Mouse (Mus musculus) embryonic facial prominence, embryonic 14.5 days (tissue): ENCODE measurements around the gene Ubr2. TPM values are rescaled to one million over a fixed set of nuclear protein-coding genes. Genes with fewer than 3 reads are reported as not detected.

Experiments used
- ATAC-seq: fragments of 200-750 bp; cut with Nextera tagmentation; 2 replicates; pipeline ENCODE4 v1.8.0; 2017; ENCODE audit warnings: low read depth, moderate number of reproducible peaks, moderate TSS enrichment
- DNase-seq: peaks from one replicate; pipeline ENCODE4 v3.0.0-alpha.2; 2015; ENCODE audit warnings: low spot score
- H3K27ac ChIP-seq: fragments of 300-500 bp; sonication (generic); replicated peaks from 2 replicates; pipeline ENCODE4 v1.5.1; 2014; ENCODE audit warnings: low read depth, mild to moderate bottlenecking, low read length, moderate library complexity
- H3K27me3 ChIP-seq: fragments of 300-500 bp; sonication (generic); replicated peaks from 2 replicates; pipeline ENCODE4 v1.6.1; 2014; ENCODE audit warnings: low read length; ENCODE audit not compliant: control insufficient read depth, insufficient read depth
- H3K36me3 ChIP-seq: fragments of 300-500 bp; sonication (generic); 2 replicates; pipeline ENCODE4 v1.6.1; 2014; ENCODE audit warnings: low read length, mixed read lengths; ENCODE audit not compliant: control insufficient read depth, insufficient read depth
- H3K4me1 ChIP-seq: fragments of 300-500 bp; sonication (generic); 2 replicates; pipeline ENCODE4 v1.6.1; 2014; ENCODE audit warnings: antibody characterized with exemption, low read length; ENCODE audit not compliant: control insufficient read depth, insufficient read depth
- H3K4me2 ChIP-seq: fragments of 300-500 bp; sonication (generic); 2 replicates; pipeline ENCODE4 v1.6.1; 2014; ENCODE audit warnings: low read depth, mild to moderate bottlenecking, low read length, moderate library complexity, mixed read lengths
- H3K4me3 ChIP-seq: fragments of 300-500 bp; sonication (generic); 2 replicates; pipeline ENCODE4 v1.5.1; 2014; ENCODE audit warnings: low read depth, mild to moderate bottlenecking, low read length
- H3K9ac ChIP-seq: fragments of 300-500 bp; sonication (generic); 2 replicates; pipeline ENCODE4 v1.6.1; 2014; ENCODE audit warnings: low read depth, mild to moderate bottlenecking, low read length, moderate library complexity, mixed read lengths
- H3K9me3 ChIP-seq: fragments of 300-500 bp; sonication (generic); 2 replicates; pipeline ENCODE4 v1.6.1; 2016; ENCODE audit warnings: low read length; ENCODE audit not compliant: control insufficient read depth
- WGBS: fragments of 180-500 bp; shearing (Covaris S2); extraction: QIAGEN DNeasy Blood & Tissue Kit; methylation state at CpG from one replicate; pipeline ENCODE4 v1.1.7; 2014; 5-methylcytosine and 5-hydroxymethylcytosine counted together
- polyA plus RNA-seq: library from polyadenylated mRNA; unstranded; fragments of >200 nt; fragmentation: Nextera tagmentation; extraction: Ambion mirVana; gene quantifications from 2 replicates; pipeline ENCODE4 v1.2.1, GENCODE M21; 2014

Gene Ubr2
- polyA plus RNA-seq, 1 experiment from 2014 or later: 21.9 TPM

DNA sequence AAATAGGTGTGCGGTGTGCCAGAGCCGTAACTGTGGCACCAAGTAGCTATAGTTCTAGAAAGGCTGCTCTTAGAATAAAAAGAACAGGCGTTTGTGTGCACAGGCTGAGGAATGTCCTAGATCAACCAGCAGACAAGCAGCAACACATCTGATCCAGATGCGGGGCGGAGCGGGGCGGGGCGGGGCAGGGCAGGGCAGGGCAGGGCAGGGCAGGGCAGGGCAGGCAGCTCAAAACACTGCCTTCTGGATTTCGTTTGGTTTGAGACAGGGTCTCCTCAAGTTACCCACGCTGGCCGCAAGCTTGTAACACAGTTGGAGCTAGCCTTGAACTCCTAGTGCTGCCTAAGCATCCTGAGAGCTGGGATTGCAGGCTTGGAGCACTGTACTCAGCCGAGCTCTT lies 81.1 kb downstream of the Ubr2 start:
- ATAC-seq (0 out of 2 replicates have a peak, but pooled peaks have one; percentile 50), DNase-seq (peak; percentile 4)
- Histone ChIP-seq H3K9ac (no peak overlapping the region), H3K27ac (no peak overlapping the region), H3K4me2 (no peak overlapping the region), H3K36me3 (peaks cover 54% of the 10 kb centered on the region), H3K27me3 (no peaks in the 10 kb centered on the region), H3K9me3 (no peaks in the 10 kb centered on the region), H3K4me3 (no peak overlapping the region), H3K4me1 (no peaks in the 10 kb centered on the region)
- WGBS: 69% methylated on average over 12 of the region's 12 CpGs

DNA sequence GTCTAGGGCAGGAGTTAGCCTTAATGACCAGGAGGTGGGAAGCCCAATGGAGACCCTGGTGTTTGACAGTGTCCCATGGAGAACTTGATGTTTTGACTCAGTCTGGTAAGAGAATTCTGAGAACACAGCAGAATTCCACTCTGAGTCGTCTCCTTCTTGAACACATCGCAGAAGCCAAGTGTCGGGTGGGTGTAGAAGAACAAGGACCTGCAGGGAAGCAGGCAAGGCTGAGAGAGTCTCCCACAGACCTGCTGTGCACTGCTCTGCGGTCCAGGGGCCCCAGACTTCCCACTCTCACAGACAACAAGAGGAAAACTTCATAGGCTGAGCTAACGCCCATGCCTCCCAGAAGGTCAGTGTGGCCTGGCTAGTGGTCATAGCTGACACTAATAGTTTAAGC lies 82.6 kb downstream of the Ubr2 start:
- no peak overlapping the region for H3K9ac ChIP-seq
- DNase-seq (no peak), ATAC-seq (no peak)
- no peak overlapping the region for H3K4me3 ChIP-seq
- H3K27me3 ChIP-seq: no peaks in the 10 kb centered on the region
- H3K9me3 ChIP-seq: no peaks in the 10 kb centered on the region
- H3K27ac ChIP-seq: no peak overlapping the region
- WGBS: 96% methylated on average over 5 of the region's 5 CpGs
- H3K36me3 ChIP-seq: peaks cover 39% of the 10 kb centered on the region
- H3K4me2 ChIP-seq: no peak overlapping the region
- no peaks in the 10 kb centered on the region for H3K4me1 ChIP-seq

DNA sequence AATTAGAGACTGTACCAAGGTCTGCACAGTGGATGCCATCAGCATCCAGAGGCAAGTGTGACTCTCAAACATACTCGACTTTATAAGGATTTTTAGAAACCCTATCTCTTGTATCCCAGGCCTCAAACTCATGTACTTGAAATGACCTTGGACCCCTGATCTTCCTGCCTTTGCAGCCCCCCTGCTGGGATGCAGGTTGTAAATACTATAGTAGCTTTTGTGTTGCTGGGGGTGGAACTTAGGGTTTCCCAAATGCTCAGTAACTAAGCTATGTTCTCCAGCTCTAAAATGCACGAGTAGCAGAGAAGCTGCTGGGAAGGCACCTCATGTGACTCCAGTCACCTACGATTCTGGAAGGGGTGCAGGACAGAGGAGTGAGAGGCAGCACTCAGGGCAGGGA lies 83.4 kb downstream of the Ubr2 start:
- Histone ChIP-seq H3K9me3 (no peaks in the 10 kb centered on the region), H3K4me1 (no peaks in the 10 kb centered on the region), H3K27ac (no peak overlapping the region), H3K36me3 (peaks cover 31% of the 10 kb centered on the region), H3K4me2 (no peak overlapping the region), H3K4me3 (no peak overlapping the region), H3K27me3 (no peaks in the 10 kb centered on the region), H3K9ac (no peak overlapping the region)
- no peak for DNase-seq
- ATAC-seq: no peak
- WGBS: 68% methylated on average over 3 of the region's 3 CpGs

DNA sequence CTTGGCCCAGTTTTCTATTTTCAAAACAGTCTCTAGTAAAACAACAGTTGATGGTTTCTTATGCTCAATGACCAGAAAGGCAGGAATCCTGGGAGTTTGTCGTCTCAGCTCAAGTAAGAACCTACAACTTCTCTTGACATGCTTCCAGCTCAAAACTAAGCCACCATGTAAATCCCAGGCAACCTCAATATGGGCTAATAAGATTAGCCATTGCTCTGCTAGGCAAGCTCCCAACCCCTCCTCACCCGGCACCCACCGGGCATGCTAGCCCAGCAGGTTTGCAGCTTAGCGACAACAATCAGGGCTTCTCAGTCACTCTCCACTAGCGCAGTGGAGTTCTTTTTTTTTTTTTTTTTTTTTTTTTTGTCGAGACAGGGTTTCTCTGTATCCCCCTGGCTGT lies 84.2 kb downstream of the Ubr2 start:
- H3K9ac ChIP-seq: no peak overlapping the region
- no peaks in the 10 kb centered on the region for H3K4me1 ChIP-seq
- H3K27ac ChIP-seq: no peak overlapping the region

DNA sequence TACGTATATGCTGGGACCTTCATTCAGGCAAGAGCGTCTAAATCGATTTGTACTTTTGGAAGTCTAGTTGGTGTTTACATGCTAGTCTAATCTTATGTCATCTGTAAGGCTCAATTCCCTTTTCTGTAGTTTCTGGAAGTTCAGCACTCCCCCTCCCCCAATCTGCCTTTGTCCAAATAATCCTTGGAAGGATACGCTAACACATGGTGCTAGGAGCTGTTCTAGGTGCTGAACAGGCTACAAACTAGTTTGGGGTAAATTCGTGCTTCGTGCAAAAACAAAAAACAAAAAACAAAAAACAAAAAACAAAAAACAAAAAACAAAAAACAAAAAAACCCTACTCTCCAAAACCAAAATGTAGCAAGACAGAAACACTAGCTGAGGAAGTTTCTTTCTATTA lies 89.5 kb downstream of the Ubr2 start:
- DNase-seq: peak; percentile 86

More for the DNA sequence above, 84.2 kb downstream of the Ubr2 start:
- 51% methylated on average over 6 of the region's 6 CpGs for WGBS
- Histone ChIP-seq H3K9me3 (no peaks in the 10 kb centered on the region), H3K4me2 (no peak overlapping the region), H3K36me3 (peaks cover 24% of the 10 kb centered on the region), H3K4me3 (no peak overlapping the region), H3K27me3 (no peaks in the 10 kb centered on the region)
- ATAC-seq (no peak), DNase-seq (peak; percentile 4)

DNA sequence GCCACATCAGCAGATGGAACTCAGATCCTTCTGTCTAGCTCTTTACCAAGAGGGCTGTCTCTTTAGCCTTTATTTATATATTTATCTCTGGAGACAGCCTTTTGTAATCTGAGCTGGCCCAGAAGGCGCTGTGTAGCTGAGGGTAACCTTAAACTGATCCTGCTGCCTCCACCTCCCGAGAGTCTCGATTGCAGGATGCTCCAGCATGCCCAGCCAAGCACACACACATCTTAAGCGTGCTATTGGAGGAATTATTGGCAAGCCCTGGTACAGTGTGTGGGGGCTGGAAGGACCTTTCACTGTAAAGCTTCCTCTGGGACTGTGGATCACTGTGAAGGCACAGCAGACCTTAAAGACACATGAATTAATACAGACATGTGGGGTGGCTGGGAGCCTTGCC lies 91.4 kb downstream of the Ubr2 start:
- no peak overlapping the region for H3K4me3 ChIP-seq
- no peaks in the 10 kb centered on the region for H3K4me1 ChIP-seq
- H3K9me3 ChIP-seq: no peaks in the 10 kb centered on the region
- no peaks in the 10 kb centered on the region for H3K36me3 ChIP-seq
- H3K4me2 ChIP-seq: no peak overlapping the region
- DNase-seq (peak; percentile 45), ATAC-seq (peak; percentile 86)
- no peak overlapping the region for H3K27ac ChIP-seq
- H3K9ac ChIP-seq: no peak overlapping the region
- no peaks in the 10 kb centered on the region for H3K27me3 ChIP-seq
- 15% methylated on average over 4 of the region's 4 CpGs for whole genome bisulfite sequencing

More for the DNA sequence above, 89.5 kb downstream of the Ubr2 start:
- Histone ChIP-seq H3K4me1 (no peaks in the 10 kb centered on the region), H3K4me2 (no peak overlapping the region), H3K27ac (no peak overlapping the region), H3K27me3 (no peaks in the 10 kb centered on the region), H3K36me3 (no peaks in the 10 kb centered on the region), H3K4me3 (no peak overlapping the region), H3K9ac (no peak overlapping the region), H3K9me3 (no peaks in the 10 kb centered on the region)
- WGBS: 47% methylated on average over 6 of the region's 6 CpGs
- no peak for ATAC-seq

DNA sequence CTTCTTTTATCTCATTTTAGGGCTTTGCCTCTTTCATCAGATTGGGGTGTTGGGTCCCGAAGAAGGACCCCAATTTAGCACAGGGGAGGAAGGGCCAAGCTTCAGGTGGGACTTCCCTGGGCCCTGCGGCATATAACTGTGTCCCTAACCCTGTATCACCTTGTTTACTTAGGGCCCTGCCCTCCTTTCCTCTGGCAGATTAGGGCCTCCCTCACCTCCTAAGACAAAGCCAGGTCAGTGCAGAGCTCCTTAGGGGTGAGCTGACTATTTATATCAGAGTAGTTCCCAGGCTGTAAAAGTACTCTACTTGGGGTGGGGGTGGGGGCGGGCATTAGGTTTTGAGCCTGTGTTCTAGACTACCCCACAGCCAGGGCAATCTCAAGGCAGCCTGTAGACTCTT lies 95.2 kb downstream of the Ubr2 start:
- 64% methylated on average over 3 of the region's 3 CpGs for WGBS
- DNase-seq: no peak

DNA sequence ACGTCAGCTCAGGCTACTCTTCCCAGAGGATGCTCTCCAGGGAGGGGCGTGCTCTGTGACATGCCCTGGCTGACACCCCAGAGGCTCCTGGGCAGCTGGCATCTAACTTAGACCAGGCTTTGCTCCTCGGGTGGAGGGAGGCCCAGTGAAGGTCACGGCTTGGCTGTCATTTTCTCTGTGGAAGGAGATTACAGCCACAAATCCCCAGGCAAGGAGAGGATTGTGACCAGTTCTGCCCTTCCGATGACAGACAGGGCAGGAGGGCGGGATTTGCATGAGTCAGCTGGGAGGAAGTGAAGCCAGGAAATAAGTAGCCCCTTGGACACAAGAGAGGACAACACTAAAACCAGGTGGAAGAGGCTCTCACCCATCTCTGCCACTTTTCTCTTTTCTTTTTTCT lies 98.0 kb downstream of the Ubr2 start:
- Histone ChIP-seq H3K36me3 (no peaks in the 10 kb centered on the region), H3K4me2 (no peak overlapping the region), H3K27ac (no peak overlapping the region), H3K4me3 (no peak overlapping the region), H3K9me3 (no peaks in the 10 kb centered on the region), H3K4me1 (no peaks in the 10 kb centered on the region), H3K9ac (peak overlapping the region; percentile 19; the same call in 1 of the 2 replicates), H3K27me3 (no peaks in the 10 kb centered on the region)
- 37% methylated on average over 5 of the region's 6 CpGs for WGBS
- DNase-seq (no peak), ATAC-seq (0 out of 2 replicates have a peak, but pooled peaks have one; percentile 30)

More for the DNA sequence above, 95.2 kb downstream of the Ubr2 start:
- no peak for ATAC-seq
- Histone ChIP-seq H3K4me3 (no peak overlapping the region), H3K9me3 (no peaks in the 10 kb centered on the region), H3K27ac (no peak overlapping the region), H3K4me1 (no peaks in the 10 kb centered on the region), H3K27me3 (no peaks in the 10 kb centered on the region), H3K4me2 (no peak overlapping the region), H3K9ac (no peak overlapping the region), H3K36me3 (no peaks in the 10 kb centered on the region)

DNA sequence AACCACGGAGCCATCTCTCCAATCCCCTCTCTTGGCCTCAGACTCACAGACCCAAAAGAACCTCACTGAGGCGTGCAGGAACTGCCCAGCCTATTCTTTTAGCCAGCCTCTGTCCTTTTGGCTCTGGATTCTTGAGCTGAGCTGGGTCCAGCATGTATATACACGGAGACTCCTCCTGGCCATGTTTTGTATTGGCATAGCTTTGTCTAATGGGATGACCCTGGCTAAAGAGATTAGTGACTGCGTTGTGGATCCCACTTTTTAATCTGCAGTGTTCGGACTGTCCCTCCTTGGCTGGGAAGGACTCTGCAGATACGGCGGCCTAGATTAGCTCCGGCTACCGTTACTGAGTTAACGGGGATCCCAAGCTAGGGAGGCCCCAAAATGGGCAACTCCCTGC lies 100.2 kb downstream of the Ubr2 start, which contains the start of gene Prph2:
Gene Prph2, plus strand, starts transcription at position 274 of the 400 bp plus-strand sequence.
- no peaks in the 10 kb centered on the region for H3K36me3 ChIP-seq
- H3K4me2 ChIP-seq: no peak within 1 kb of the TSS
- ATAC-seq: no peak

More for the DNA sequence above, 100.2 kb downstream of the Ubr2 start, which contains the start of gene Prph2:
- 87% methylated on average over 10 of the region's 10 CpGs for WGBS
- no peak within 1 kb of the TSS for H3K9ac ChIP-seq
- H3K27me3 ChIP-seq: no peaks in the 10 kb centered on the region
- H3K4me3 ChIP-seq: no peak within 1 kb of the TSS
- H3K4me1 ChIP-seq: no peaks in the 10 kb centered on the region
- DNase-seq: no peak
- H3K27ac ChIP-seq: no peak within 1 kb of the TSS
- H3K9me3 ChIP-seq: no peaks in the 10 kb centered on the region
